9 mouse cellular contexts compared by ENCODE assay signal in genomic region chr11:116110540-116110939, GRCm38 (mm10). TPM values are rescaled to one million over a fixed set of nuclear protein-coding genes. Genes with fewer than 3 reads are reported as not detected.
A peak's percentile ranks its signal among the peaks of the same experiment; 100 is the strongest.
DNase-seq lines count a peak whose midpoint lies in the region; ATAC-seq and TF ChIP-seq lines count a peak whose summit lies in the region.
"Had no signal": no experiment of that assay in that cellular context is flagged by ENCODE, and none has a peak within 500 bp of the region (broad histone marks: within the 10 kb centered on the region; RNA-seq: fewer than 3 reads in every experiment).

No protein-coding gene starts in this region.

- 14% methylated on average over 10 of the region's 10 CpGs for WGBS in heart, embryonic 12.5 days
- 29% methylated on average over 10 of the region's 10 CpGs for WGBS in midbrain, postnatal 0 days

- H3K4me3 ChIP-seq in heart, embryonic 12.5 days, result peak overlapping the region; percentile 83
- peak overlapping the region; percentile 67 for H3K4me3 ChIP-seq in embryonic fibroblast, embryonic 13.5 days (ENCODE audit: insufficient read depth, low read length)
- peak overlapping the region; percentile 41 for H3K4me3 ChIP-seq in midbrain, postnatal 0 days (ENCODE audit: low read depth, low read length)

- no peak for TF ChIP-seq CTCF in embryonic fibroblast, embryonic 13.5 days (IDR thresholded peaks at IDR 0.05; ENCODE audit: borderline replicate concordance, insufficient read depth, low read length)
- TF ChIP-seq CTCF in midbrain, postnatal 0 days (IDR thresholded peaks at IDR 0.05), result no peak

- H3K9me3 ChIP-seq in heart, embryonic 12.5 days (replicated peaks), result no peaks in the 10 kb centered on the region
- no peaks in the 10 kb centered on the region for H3K9me3 ChIP-seq in midbrain, postnatal 0 days (ENCODE audit: low read length)

- peak overlapping the region; percentile 89 for H3K4me2 ChIP-seq in heart, embryonic 12.5 days
- peak overlapping the region; percentile 66; the same call in 1 of the 2 replicates for H3K4me2 ChIP-seq in midbrain, postnatal 0 days (ENCODE audit: low read depth, low read length, poor library complexity, severe bottlenecking)

- no peak for TF ChIP-seq POLR2A in embryonic fibroblast, embryonic 13.5 days (IDR thresholded peaks at IDR 0.05; ENCODE audit: low read depth, low read length)

- H3K27ac ChIP-seq in heart, embryonic 12.5 days (ENCODE audit: poor library complexity, severe bottlenecking), result peak overlapping the region; percentile 74
- H3K27ac ChIP-seq in embryonic fibroblast, embryonic 13.5 days (ENCODE audit: insufficient read depth, low read length), result peak overlapping the region; percentile 14; the same call in 1 of the 2 replicates
- no peak overlapping the region for H3K27ac ChIP-seq in midbrain, postnatal 0 days (ENCODE audit: low read depth, low read length)

- intact Hi-C loops in heart, postnatal 14 days (cut with DNase I), result loop anchor here (1.0 to 2.0 kb wide), 2 partner anchors 18 to 22 kb away; no protein-coding TSS in a partner anchor

- peak overlapping the region; percentile 96 for H3K9ac ChIP-seq in heart, embryonic 12.5 days
- no peak overlapping the region; the same call in 1 of the 2 replicates for H3K9ac ChIP-seq in midbrain, postnatal 0 days (replicated peaks; ENCODE audit: low read length, poor library complexity, severe bottlenecking)

- ATAC-seq in heart, embryonic 12.5 days (ENCODE audit: insufficient number of reproducible peaks, low FRiP score), result peak; percentile 15; the same call in 1 of the 2 replicates
- ATAC-seq in midbrain, postnatal 0 days (ENCODE audit: low FRiP score), result no peak
- ATAC-seq in frontal cortex, adult (ENCODE audit: low TSS enrichment), result no peak

- H3K27me3 ChIP-seq in heart, embryonic 12.5 days (replicated peaks), result 0 out of 2 replicates have a peak, but pooled peaks cover 3% of the 10 kb centered on the region
- peaks cover 50% of the 10 kb centered on the region for H3K27me3 ChIP-seq in midbrain, postnatal 0 days (ENCODE audit: insufficient read depth, low read length)
- H3K27me3 ChIP-seq: CH12.LX had no signal

- H3K4me1 ChIP-seq in heart, embryonic 12.5 days (replicated peaks), result peaks cover 45% of the 10 kb centered on the region
- peaks cover 4% of the 10 kb centered on the region; the same call in 1 of the 2 replicates for H3K4me1 ChIP-seq in embryonic fibroblast, embryonic 13.5 days (ENCODE audit: control insufficient read depth, insufficient read depth, low read length)
- H3K4me1 ChIP-seq in midbrain, postnatal 0 days (ENCODE audit: insufficient read depth, low read length), result no peaks in the 10 kb centered on the region

- H3K36me3 ChIP-seq in heart, embryonic 12.5 days, result peaks cover 7% of the 10 kb centered on the region
- H3K36me3 ChIP-seq in midbrain, postnatal 0 days (ENCODE audit: insufficient read depth, low read length), result no peaks in the 10 kb centered on the region

- DNase-seq in heart, postnatal 14 days, result no peak
- DNase-seq in liver, result peak; percentile 6
- DNase-seq in midbrain, postnatal 0 days (ENCODE audit: low spot score), result no peak
- no peak for DNase-seq in thymus, adult 18-20 months
- DNase-seq in frontal cortex, postnatal 36 days (ENCODE audit: low spot score in 2 of 2), result no peak

RNA-seq across cellular contexts. Expression of gene Trim47, which starts 16.5 kb away (rescaled TPM):
- polyA plus RNA-seq in heart, embryonic 12.5 days (2016; fragmentation: Nextera tagmentation; extraction: Ambion mirVana), result 54.8 and 58.2 TPM in 2 replicates
- 10 to 100 TPM; 46.3 to 46.9 TPM for total RNA-seq in heart, postnatal 14 days (2021)
- 21.5 and 25.1 TPM in 2 replicates for polyA plus RNA-seq in embryonic fibroblast, embryonic 13.5 days (2011; ENCODE audit: insufficient read length, low read depth, missing spikeins)
- 12.6 and 16.8 TPM in 2 replicates for total RNA-seq in midbrain, postnatal 0 days (2014; rRNA removed)
- polyA plus RNA-seq in midbrain, postnatal 0 days (2015; fragmentation: Nextera tagmentation; extraction: Ambion mirVana), result 9.0 and 11.7 TPM in 2 replicates

RNA-seq across cellular contexts. Expression of gene Trim65, which starts 20.4 kb away (rescaled TPM):
- polyA plus RNA-seq in heart, embryonic 12.5 days (2016; fragmentation: Nextera tagmentation; extraction: Ambion mirVana), result 4.7 and 4.9 TPM in 2 replicates
- 1 to 10 TPM; 7.3 to 8.2 TPM for total RNA-seq in heart, postnatal 14 days (2021)
- polyA plus RNA-seq in embryonic fibroblast, embryonic 13.5 days (2011; ENCODE audit: insufficient read length, low read depth, missing spikeins), result 2.8 and 2.9 TPM in 2 replicates
- total RNA-seq in midbrain, postnatal 0 days (2014; rRNA removed), result 5.7 and 7.6 TPM in 2 replicates
- 2.3 TPM in 2 replicates for polyA plus RNA-seq in midbrain, postnatal 0 days (2015; fragmentation: Nextera tagmentation; extraction: Ambion mirVana)

RNA-seq across cellular contexts. Expression of gene Wbp2, which starts 23.7 kb away (rescaled TPM):
- polyA plus RNA-seq in heart, embryonic 12.5 days (2016; fragmentation: Nextera tagmentation; extraction: Ambion mirVana), result 137 and 141 TPM in 2 replicates
- total RNA-seq in heart, postnatal 14 days (2021), result 10 to 100 TPM; 83.6 to 89.5 TPM
- 55.1 and 63.8 TPM in 2 replicates for polyA plus RNA-seq in embryonic fibroblast, embryonic 13.5 days (2011; ENCODE audit: insufficient read length, low read depth, missing spikeins)
- total RNA-seq in midbrain, postnatal 0 days (2014; rRNA removed), result 119 and 150 TPM in 2 replicates
- polyA plus RNA-seq in midbrain, postnatal 0 days (2015; fragmentation: Nextera tagmentation; extraction: Ambion mirVana), result 254 and 267 TPM in 2 replicates

RNA-seq across cellular contexts. Expression of gene Mrpl38, which starts 28.1 kb away (rescaled TPM):
- 85.0 and 89.1 TPM in 2 replicates for polyA plus RNA-seq in heart, embryonic 12.5 days (2016; fragmentation: Nextera tagmentation; extraction: Ambion mirVana)
- total RNA-seq in heart, postnatal 14 days (2021), result 10 to 100 TPM; 55.5 to 56.3 TPM
- polyA plus RNA-seq in embryonic fibroblast, embryonic 13.5 days (2011; ENCODE audit: insufficient read length, low read depth, missing spikeins), result 31.6 and 32.5 TPM in 2 replicates
- total RNA-seq in midbrain, postnatal 0 days (2014; rRNA removed), result 74.3 and 100 TPM in 2 replicates
- polyA plus RNA-seq in midbrain, postnatal 0 days (2015; fragmentation: Nextera tagmentation; extraction: Ambion mirVana), result 77.0 and 78.7 TPM in 2 replicates

RNA-seq across cellular contexts. Expression of gene Unc13d, which starts 32.8 kb away (rescaled TPM):
- 2.2 and 2.5 TPM in 2 replicates for polyA plus RNA-seq in heart, embryonic 12.5 days (2016; fragmentation: Nextera tagmentation; extraction: Ambion mirVana)
- total RNA-seq in heart, postnatal 14 days (2021), result 1 to 10 TPM in 1 of 2 experiments, under 1 TPM in 1; 0.81 to 1.7 TPM
- not detected in 2 replicates for polyA plus RNA-seq in embryonic fibroblast, embryonic 13.5 days (2011; ENCODE audit: insufficient read length, low read depth, missing spikeins)
- 0.22 and 0.71 TPM in 2 replicates for total RNA-seq in midbrain, postnatal 0 days (2014; rRNA removed)
- polyA plus RNA-seq in midbrain, postnatal 0 days (2015; fragmentation: Nextera tagmentation; extraction: Ambion mirVana), result 0.67 and 0.77 TPM in 2 replicates
